Mouse (Mus musculus): ENCODE results near the gene Adam15. TPM values are rescaled to one million over a fixed set of nuclear protein-coding genes. Genes with fewer than 3 reads are reported as not detected.

Gene Adam15
- polyA plus RNA-seq, 1 experiment = 78.4 TPM

DNA sequence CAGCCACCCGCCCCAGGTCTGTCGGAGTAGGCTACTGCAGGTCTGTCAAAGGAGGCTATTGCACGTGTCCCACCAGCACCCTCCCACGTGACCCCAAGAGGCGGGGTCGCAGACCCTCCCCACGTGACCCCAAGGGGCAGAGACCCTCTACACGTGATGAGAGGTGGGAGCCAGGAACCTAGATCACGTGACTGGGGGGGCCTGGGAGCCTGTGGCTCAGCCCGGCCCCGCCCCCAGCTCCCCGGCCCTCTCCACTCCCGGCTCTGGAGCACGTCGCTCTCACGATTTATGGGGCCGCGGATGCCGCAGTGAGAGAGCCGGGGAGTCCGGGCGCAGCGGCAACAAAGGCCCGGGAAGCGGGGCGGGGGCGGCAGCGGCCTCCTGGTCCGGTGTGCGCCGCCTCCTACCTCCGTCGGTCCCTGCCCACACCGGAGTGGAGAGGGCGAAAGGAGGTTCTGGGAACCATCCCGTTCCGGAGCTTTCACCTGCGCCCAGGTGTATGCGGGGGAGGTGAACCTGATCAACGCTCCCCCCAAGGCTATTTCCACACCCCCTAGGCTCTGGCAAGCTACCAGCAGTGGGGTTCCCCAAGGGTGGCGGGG, 29.1 kb downstream of the Adam15 start:
- TF ChIP-seq USF1 (IDR thresholded peaks at IDR 0.05; ENCODE audit: low read depth) (peak; percentile 50), CEBPB (IDR thresholded peaks at IDR 0.05; ENCODE audit: insufficient read depth, poor library complexity, severe bottlenecking) (no peak)
- Histone ChIP-seq H3K36me3 (ENCODE audit: control insufficient read depth, insufficient read depth) (no peaks in the 10 kb centered on the region), H3K27me3 (ENCODE audit: control insufficient read depth, insufficient read depth, insufficient read length) (peaks cover 43% of the 10 kb centered on the region), H3K4me2 (ENCODE audit: low read depth) (peak overlapping the region; percentile 91), H3ac (ENCODE audit: control insufficient read depth, insufficient read length) (no peak overlapping the region), H3K4me3 (no peak overlapping the region), H3K79me2 (ENCODE audit: control insufficient read depth, insufficient read depth) (no peaks in the 10 kb centered on the region)

DNA sequence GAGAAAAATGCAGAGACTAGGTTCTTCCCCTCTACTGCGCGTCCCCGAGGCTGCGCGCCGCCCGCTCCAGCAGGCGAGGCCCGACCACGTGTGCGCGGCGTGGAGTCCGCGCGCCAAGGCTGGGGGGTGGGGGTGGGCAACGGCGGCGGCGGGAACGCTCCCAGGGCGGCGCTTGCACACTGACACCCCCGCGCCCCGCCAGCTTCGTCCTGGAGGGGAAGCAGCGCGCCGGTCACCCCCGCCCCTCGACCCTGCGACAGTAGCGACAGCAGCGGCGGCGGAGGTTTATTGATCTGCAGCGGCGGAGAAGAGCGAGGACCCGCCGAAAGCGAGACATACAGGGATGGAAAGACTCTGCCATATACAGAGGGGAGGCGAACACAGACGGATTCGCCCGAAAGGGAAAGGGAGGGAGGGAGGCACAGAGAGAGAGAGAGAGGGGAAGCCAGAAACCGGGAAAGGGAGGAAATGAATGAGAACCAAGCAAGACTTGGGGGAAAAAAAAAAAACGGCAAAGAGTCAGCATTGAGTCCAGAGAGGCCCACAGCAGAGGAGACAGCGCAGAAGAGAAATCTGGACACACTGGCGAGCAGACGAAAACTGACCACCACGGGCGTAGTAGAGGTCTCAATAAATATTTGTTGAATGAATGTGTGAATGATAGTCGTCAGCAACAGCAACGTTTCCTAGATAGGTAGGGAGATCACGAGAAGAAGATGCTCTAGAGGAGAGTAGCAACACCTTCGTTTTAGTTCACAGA, 30.0 kb downstream of the Adam15 start:
- peaks cover 43% of the 10 kb centered on the region for H3K27me3 ChIP-seq (ENCODE audit: control insufficient read depth, insufficient read depth, insufficient read length)
- no peaks in the 10 kb centered on the region for H3K36me3 ChIP-seq (ENCODE audit: control insufficient read depth, insufficient read depth)
- no peak overlapping the region for H3K4me3 ChIP-seq
- H3ac ChIP-seq (ENCODE audit: control insufficient read depth, insufficient read length) = no peak overlapping the region
- H3K79me2 ChIP-seq (ENCODE audit: control insufficient read depth, insufficient read depth) = no peaks in the 10 kb centered on the region
- peak overlapping the region; percentile 91 for H3K4me2 ChIP-seq (ENCODE audit: low read depth)
- TF ChIP-seq POLR2AphosphoS2 (IDR thresholded peaks at IDR 0.05; ENCODE audit: insufficient read length, low read depth) = no peak
- TF ChIP-seq MAX (IDR thresholded peaks at IDR 0.05; ENCODE audit: low read depth) = no peak
- TF ChIP-seq REST (IDR thresholded peaks at IDR 0.05; ENCODE audit: insufficient read depth, insufficient read length) = no peak
- no peak for TF ChIP-seq CEBPB (IDR thresholded peaks at IDR 0.05; ENCODE audit: insufficient read depth, poor library complexity, severe bottlenecking)
- no peak for TF ChIP-seq USF1 (IDR thresholded peaks at IDR 0.05; ENCODE audit: low read depth)
- no peak for TF ChIP-seq MYOG (IDR thresholded peaks at IDR 0.05; ENCODE audit: control insufficient read depth in 1 of 3, insufficient read depth in 1 of 3, insufficient read length in 2 of 3, low read depth in 2 of 3)
- TF ChIP-seq POLR2A (IDR thresholded peaks at IDR 0.05; ENCODE audit: insufficient read length, low read depth) = no peak
- TF ChIP-seq E2F4 (IDR thresholded peaks at IDR 0.05; ENCODE audit: insufficient read depth) = no peak
- TF ChIP-seq TCF3 (IDR thresholded peaks at IDR 0.05; ENCODE audit: insufficient read length, low read depth) = no peak
- TF ChIP-seq SRF (IDR thresholded peaks at IDR 0.05; ENCODE audit: control insufficient read depth, insufficient read length, low read depth) = no peak
- no peak for TF ChIP-seq MYOD1 (IDR thresholded peaks at IDR 0.05; ENCODE audit: control insufficient read depth in 1 of 3, insufficient read length in 2 of 3, low read depth in 2 of 3)
- TF ChIP-seq TCF12 (IDR thresholded peaks at IDR 0.05; ENCODE audit: insufficient read depth, poor library complexity, severe bottlenecking) = no peak

DNA sequence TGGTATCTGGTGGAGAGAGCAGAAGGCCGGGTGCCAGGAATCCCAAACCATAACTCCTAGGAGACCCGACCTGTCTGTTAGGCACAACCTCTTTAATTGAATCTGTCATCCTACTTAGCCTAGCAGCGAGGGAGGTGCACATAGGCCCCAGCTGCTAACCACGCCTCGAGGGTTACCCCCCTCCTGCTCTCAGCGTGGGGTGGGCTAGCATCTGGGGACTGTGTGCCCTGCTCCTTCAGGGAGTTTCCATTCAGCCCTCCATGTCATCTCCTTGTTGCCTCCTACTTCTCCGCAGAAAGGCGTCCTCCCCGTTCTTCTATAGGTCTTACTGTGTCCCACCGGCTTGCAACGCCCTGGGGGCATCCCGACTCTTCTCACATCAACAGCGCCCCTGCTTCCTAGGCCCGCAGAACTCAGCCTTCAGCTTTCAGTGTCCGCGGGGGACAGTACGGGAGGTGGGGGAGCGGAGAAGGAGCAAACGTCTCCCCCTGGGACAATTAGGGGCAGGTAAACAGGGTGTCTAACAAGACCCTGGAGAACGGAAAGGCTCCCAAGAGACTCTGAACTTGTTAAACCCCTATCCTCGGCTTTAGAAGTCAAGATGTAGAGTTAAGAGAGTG, 30.7 kb downstream of the Adam15 start:
- no peak overlapping the region for H3K4me2 ChIP-seq (ENCODE audit: low read depth)
- no peaks in the 10 kb centered on the region for H3K79me2 ChIP-seq (ENCODE audit: control insufficient read depth, insufficient read depth)
- TF ChIP-seq MYOD1 (IDR thresholded peaks at IDR 0.05; ENCODE audit: control insufficient read depth in 1 of 3, insufficient read length in 2 of 3, low read depth in 2 of 3) (no peak), MAX (IDR thresholded peaks at IDR 0.05; ENCODE audit: low read depth) (no peak), REST (IDR thresholded peaks at IDR 0.05; ENCODE audit: insufficient read depth, insufficient read length) (no peak), SRF (IDR thresholded peaks at IDR 0.05; ENCODE audit: control insufficient read depth, insufficient read length, low read depth) (no peak), E2F4 (IDR thresholded peaks at IDR 0.05; ENCODE audit: insufficient read depth) (no peak), MYOG (IDR thresholded peaks at IDR 0.05; ENCODE audit: control insufficient read depth in 1 of 3, insufficient read depth in 1 of 3, insufficient read length in 2 of 3, low read depth in 2 of 3) (no peak), POLR2AphosphoS2 (IDR thresholded peaks at IDR 0.05; ENCODE audit: insufficient read length, low read depth) (no peak)
- peaks cover 43% of the 10 kb centered on the region for H3K27me3 ChIP-seq (ENCODE audit: control insufficient read depth, insufficient read depth, insufficient read length)
- H3K4me3 ChIP-seq = no peak overlapping the region
- H3ac ChIP-seq (ENCODE audit: control insufficient read depth, insufficient read length) = no peak overlapping the region
- no peaks in the 10 kb centered on the region for H3K36me3 ChIP-seq (ENCODE audit: control insufficient read depth, insufficient read depth)

DNA sequence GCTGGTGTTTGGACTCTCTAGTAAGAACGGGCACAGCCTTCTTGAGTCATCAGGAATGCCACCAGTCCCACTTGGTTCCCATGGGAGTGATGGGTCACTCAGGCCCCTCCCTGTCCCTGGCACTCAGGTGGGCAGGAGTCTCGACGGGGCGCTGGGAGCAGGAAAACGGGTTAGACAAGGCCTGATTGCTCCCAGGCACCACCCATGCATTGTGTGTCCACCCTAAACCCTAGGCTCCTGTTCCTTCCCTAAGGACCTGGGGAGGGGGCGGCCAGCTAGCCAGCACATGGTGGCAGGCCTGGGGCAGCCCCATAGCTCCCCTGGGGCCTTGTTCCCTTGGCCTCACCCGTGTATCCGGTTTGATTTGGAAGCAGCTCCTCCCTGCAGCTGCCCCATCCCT, 31.5 kb downstream of the Adam15 start:
- H3K36me3 ChIP-seq (ENCODE audit: control insufficient read depth, insufficient read depth) = no peaks in the 10 kb centered on the region
- no peak overlapping the region for H3K4me3 ChIP-seq
- H3K4me2 ChIP-seq (ENCODE audit: low read depth) = no peak overlapping the region
- H3K79me2 ChIP-seq (ENCODE audit: control insufficient read depth, insufficient read depth) = no peaks in the 10 kb centered on the region
- no peak overlapping the region for H3ac ChIP-seq (ENCODE audit: control insufficient read depth, insufficient read length)
- peaks cover 43% of the 10 kb centered on the region for H3K27me3 ChIP-seq (ENCODE audit: control insufficient read depth, insufficient read depth, insufficient read length)
- TF ChIP-seq MYOD1 (IDR thresholded peaks at IDR 0.05; ENCODE audit: control insufficient read depth in 1 of 3, insufficient read length in 2 of 3, low read depth in 2 of 3) (no peak), MYOG (IDR thresholded peaks at IDR 0.05; ENCODE audit: control insufficient read depth in 1 of 3, insufficient read depth in 1 of 3, insufficient read length in 2 of 3, low read depth in 2 of 3) (peak in 1 of 3 experiments; percentile 26)

DNA sequence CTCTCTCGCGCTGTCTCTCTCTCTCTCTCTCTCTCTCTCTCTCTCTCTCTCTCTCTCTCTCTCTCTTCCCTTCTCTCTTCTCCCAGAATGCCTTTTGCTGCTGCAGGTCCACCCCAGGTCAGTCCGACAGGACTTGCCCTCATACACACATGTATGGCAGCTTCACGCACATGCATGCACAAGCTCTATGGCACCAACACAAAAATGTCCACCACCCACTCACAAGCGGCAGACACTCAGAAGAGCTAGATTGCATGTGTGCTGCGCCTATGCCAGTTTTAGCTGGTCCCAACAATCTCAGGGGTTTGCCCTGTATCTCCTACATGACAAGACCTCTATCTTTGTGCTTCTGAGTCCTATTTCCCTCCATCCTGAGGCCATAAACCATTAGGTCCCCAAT, 32.5 kb downstream of the Adam15 start:
- no peaks in the 10 kb centered on the region for H3K79me2 ChIP-seq (ENCODE audit: control insufficient read depth, insufficient read depth)
- peaks cover 33% of the 10 kb centered on the region for H3K27me3 ChIP-seq (ENCODE audit: control insufficient read depth, insufficient read depth, insufficient read length)
- no peaks in the 10 kb centered on the region for H3K36me3 ChIP-seq (ENCODE audit: control insufficient read depth, insufficient read depth)
- no peak overlapping the region for H3ac ChIP-seq (ENCODE audit: control insufficient read depth, insufficient read length)
- TF ChIP-seq MAX (IDR thresholded peaks at IDR 0.05; ENCODE audit: low read depth) (no peak), E2F4 (IDR thresholded peaks at IDR 0.05; ENCODE audit: insufficient read depth) (no peak), USF1 (IDR thresholded peaks at IDR 0.05; ENCODE audit: low read depth) (no peak), MYOG (IDR thresholded peaks at IDR 0.05; ENCODE audit: control insufficient read depth in 1 of 3, insufficient read depth in 1 of 3, insufficient read length in 2 of 3, low read depth in 2 of 3) (no peak), SRF (IDR thresholded peaks at IDR 0.05; ENCODE audit: control insufficient read depth, insufficient read length, low read depth) (no peak), TCF12 (IDR thresholded peaks at IDR 0.05; ENCODE audit: insufficient read depth, poor library complexity, severe bottlenecking) (no peak), REST (IDR thresholded peaks at IDR 0.05; ENCODE audit: insufficient read depth, insufficient read length) (no peak), CEBPB (IDR thresholded peaks at IDR 0.05; ENCODE audit: insufficient read depth, poor library complexity, severe bottlenecking) (no peak), MYOD1 (IDR thresholded peaks at IDR 0.05; ENCODE audit: control insufficient read depth in 1 of 3, insufficient read length in 2 of 3, low read depth in 2 of 3) (no peak), POLR2A (IDR thresholded peaks at IDR 0.05; ENCODE audit: insufficient read length, low read depth) (no peak), TCF3 (IDR thresholded peaks at IDR 0.05; ENCODE audit: insufficient read length, low read depth) (no peak), POLR2AphosphoS2 (IDR thresholded peaks at IDR 0.05; ENCODE audit: insufficient read length, low read depth) (no peak)
- H3K4me2 ChIP-seq (ENCODE audit: low read depth) = no peak overlapping the region
- no peak overlapping the region for H3K4me3 ChIP-seq
